Comparison of ENCODE assay signal across 24 mouse cellular contexts in the genomic region with DNA sequence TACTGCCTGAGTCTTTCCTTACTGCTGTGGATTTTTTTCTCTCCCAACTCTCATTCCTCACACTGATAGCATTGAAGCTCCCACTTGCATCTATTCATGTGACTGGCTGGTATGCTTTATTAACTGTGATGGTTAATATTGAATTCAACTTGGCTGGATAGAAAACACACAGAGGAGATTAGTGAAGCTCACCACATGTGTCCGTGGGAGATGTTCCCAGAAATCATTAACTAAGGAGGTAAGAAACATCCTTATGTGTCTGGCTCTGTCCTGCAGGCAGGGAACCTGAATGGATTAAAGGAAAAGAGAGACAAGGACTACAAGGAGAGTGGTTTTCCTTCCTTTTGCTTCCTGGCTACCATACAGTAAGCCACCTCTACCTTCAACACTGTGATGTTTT.
A peak's percentile ranks its signal among the peaks of the same experiment; 100 is the strongest.
DNase-seq lines count a peak whose midpoint lies in the region; ATAC-seq lines count a peak whose summit lies in the region.
"Had no signal": no experiment of that assay in that cellular context is flagged by ENCODE, and none has a peak within 500 bp of the region (broad histone marks: within the 10 kb centered on the region; RNA-seq: fewer than 3 reads in every experiment).

No protein-coding gene starts in this region.

- peak; percentile 18; the same call in 1 of the 2 replicates for ATAC-seq in forebrain, embryonic 14.5 days
- ATAC-seq in forebrain, embryonic 16.5 days = no peak
- ATAC-seq in kidney, embryonic 16.5 days (ENCODE audit: low FRiP score, low TSS enrichment) = peak; percentile 86; the same call in 1 of the 2 replicates
- ATAC-seq: forebrain, postnatal 0 days had no signal

- no peak overlapping the region for H3K9ac ChIP-seq in forebrain, embryonic 14.5 days (ENCODE audit: low read length)
- H3K9ac ChIP-seq in forebrain, embryonic 16.5 days (replicated peaks; ENCODE audit: low read depth, low read length) = no peak overlapping the region
- no peak overlapping the region for H3K9ac ChIP-seq in kidney, embryonic 16.5 days (replicated peaks; ENCODE audit: low read length)
- H3K9ac ChIP-seq: embryonic facial prominence, embryonic 13.5 days; forebrain, embryonic 12.5 days; forebrain, postnatal 0 days; hindbrain, embryonic 12.5 days; hindbrain, embryonic 15.5 days had no signal

- no peak overlapping the region for H3K4me3 ChIP-seq in forebrain, embryonic 14.5 days (ENCODE audit: low read depth, low read length)
- no peak overlapping the region for H3K4me3 ChIP-seq in forebrain, embryonic 16.5 days (replicated peaks; ENCODE audit: low read length)
- no peak overlapping the region for H3K4me3 ChIP-seq in kidney, embryonic 16.5 days (ENCODE audit: low read length)
- H3K4me3 ChIP-seq: embryonic facial prominence, embryonic 10.5 days; embryonic facial prominence, embryonic 13.5 days; erythroblast, embryonic 14.5 days; forebrain, embryonic 12.5 days; gastrocnemius, adult 2 months; hindbrain, embryonic 12.5 days; hindbrain, embryonic 15.5 days had no signal

- H3K36me3 ChIP-seq in forebrain, embryonic 14.5 days (ENCODE audit: control insufficient read depth, insufficient read depth, low read length) = no peaks in the 10 kb centered on the region
- no peaks in the 10 kb centered on the region for H3K36me3 ChIP-seq in forebrain, embryonic 16.5 days (ENCODE audit: control insufficient read depth, insufficient read depth)
- H3K36me3 ChIP-seq in kidney, embryonic 16.5 days (ENCODE audit: insufficient read depth, low read length) = no peaks in the 10 kb centered on the region
- H3K36me3 ChIP-seq: embryonic facial prominence, embryonic 10.5 days; embryonic facial prominence, embryonic 13.5 days; forebrain, embryonic 12.5 days; hindbrain, embryonic 12.5 days; hindbrain, embryonic 15.5 days had no signal

- no peaks in the 10 kb centered on the region for H3K9me3 ChIP-seq in forebrain, embryonic 14.5 days (replicated peaks; ENCODE audit: control insufficient read depth, low read length)
- no peaks in the 10 kb centered on the region for H3K9me3 ChIP-seq in forebrain, embryonic 16.5 days (ENCODE audit: control insufficient read depth, low read length)
- H3K9me3 ChIP-seq in kidney, embryonic 16.5 days (ENCODE audit: low read length) = no peaks in the 10 kb centered on the region
- H3K9me3 ChIP-seq: embryonic facial prominence, embryonic 10.5 days; embryonic facial prominence, embryonic 13.5 days; forebrain, embryonic 12.5 days; hindbrain, embryonic 12.5 days; hindbrain, embryonic 15.5 days had no signal

- no peak overlapping the region for H3K27ac ChIP-seq in forebrain, embryonic 14.5 days (ENCODE audit: low read depth, low read length)
- no peak overlapping the region for H3K27ac ChIP-seq in forebrain, embryonic 16.5 days (ENCODE audit: low read length)
- no peak overlapping the region for H3K27ac ChIP-seq in kidney, embryonic 16.5 days (ENCODE audit: low read length)
- H3K27ac ChIP-seq: embryonic facial prominence, embryonic 10.5 days; embryonic facial prominence, embryonic 13.5 days; forebrain, embryonic 12.5 days; gastrocnemius, adult 2 months; hindbrain, embryonic 12.5 days; hindbrain, embryonic 15.5 days had no signal

- DNase-seq in forebrain, embryonic 14.5 days (ENCODE audit: low spot score) = peak; percentile 6
- DNase-seq in kidney, postnatal 10 days = no peak
- peak; percentile 18 for DNase-seq in Muller cell, postnatal 12 days (ENCODE audit: inconsistent ontology term)
- no peak for DNase-seq in layer of hippocampus, postnatal 36 days
- DNase-seq: adrenal gland, adult 2 months; adrenal gland, postnatal 14 days; cerebellum, adult 11-12 months; cerebellum, adult 8-10 months; cerebellum, postnatal 10 days; cerebellum, postnatal 36 days; embryo, embryonic 11 days; forebrain, postnatal 0 days; gastrocnemius, adult 2 months; gastrocnemius, postnatal 14 days; heart, adult 11 months had no signal

- no peaks in the 10 kb centered on the region for H3K4me1 ChIP-seq in forebrain, embryonic 14.5 days (ENCODE audit: control insufficient read depth, insufficient read depth, low read length)
- no peaks in the 10 kb centered on the region for H3K4me1 ChIP-seq in forebrain, embryonic 16.5 days (replicated peaks; ENCODE audit: control insufficient read depth, insufficient read depth, low read length)
- H3K4me1 ChIP-seq in kidney, embryonic 16.5 days (ENCODE audit: insufficient read depth, low read length) = no peaks in the 10 kb centered on the region
- H3K4me1 ChIP-seq: embryonic facial prominence, embryonic 10.5 days; embryonic facial prominence, embryonic 13.5 days; forebrain, embryonic 12.5 days; hindbrain, embryonic 12.5 days; hindbrain, embryonic 15.5 days had no signal

- no peak overlapping the region for H3K4me2 ChIP-seq in forebrain, embryonic 14.5 days (ENCODE audit: low read length)
- no peak overlapping the region for H3K4me2 ChIP-seq in forebrain, embryonic 16.5 days (ENCODE audit: low read length)
- no peak overlapping the region for H3K4me2 ChIP-seq in kidney, embryonic 16.5 days (replicated peaks; ENCODE audit: low read depth, low read length)
- H3K4me2 ChIP-seq: embryonic facial prominence, embryonic 13.5 days; forebrain, embryonic 12.5 days; heart, embryonic 11.5 days; hindbrain, embryonic 12.5 days; hindbrain, embryonic 15.5 days had no signal

- WGBS in forebrain, embryonic 14.5 days = 56% methylated on average over 1 of the region's 1 CpGs
- 48% methylated on average over 1 of the region's 1 CpGs for WGBS in forebrain, embryonic 16.5 days
- WGBS in kidney, embryonic 16.5 days = 60% methylated on average over 1 of the region's 1 CpGs

- no peaks in the 10 kb centered on the region for H3K27me3 ChIP-seq in forebrain, embryonic 14.5 days (replicated peaks; ENCODE audit: control insufficient read depth, insufficient read depth, low read length)
- no peaks in the 10 kb centered on the region for H3K27me3 ChIP-seq in forebrain, embryonic 16.5 days (replicated peaks; ENCODE audit: control insufficient read depth, insufficient read depth, low read length)
- no peaks in the 10 kb centered on the region for H3K27me3 ChIP-seq in kidney, embryonic 16.5 days (ENCODE audit: insufficient read depth, low read length)
- H3K27me3 ChIP-seq: embryonic facial prominence, embryonic 13.5 days; forebrain, embryonic 12.5 days; hindbrain, embryonic 12.5 days; hindbrain, embryonic 15.5 days had no signal

Comparison
In these comparisons a context has a peak if more than half of its experiments do, and no peak if none do; other contexts are left out.
1. DNase-seq: peak in forebrain, embryonic 14.5 days (single experiment) and Muller cell, postnatal 12 days (single experiment); none in kidney, postnatal 10 days (single experiment) and layer of hippocampus, postnatal 36 days (0 of 2).